Mouse (Mus musculus): ENCODE results near the gene Map3k10.

GRCm38 (mm10) chr7:27612940-27613339, 61.5 kb downstream of the Map3k10 start:
- TF ChIP-seq POLR2A (IDR thresholded peaks at IDR 0.05; ENCODE audit: extremely low read depth, insufficient read depth, low read length) (no peak), CTCF (IDR thresholded peaks at IDR 0.05; ENCODE audit: low read depth, low read length) (no peak)

All from liver, adult 2 months (tissue).